Mouse (Mus musculus) thymus, postnatal 4 days (tissue): Measurements from ENCODE around the gene Gpr152.

Experiments used
- DNase-seq: peaks from one replicate; pipeline ENCODE4 v3.0.0; 2021

The Gpr152 gene

DNA sequence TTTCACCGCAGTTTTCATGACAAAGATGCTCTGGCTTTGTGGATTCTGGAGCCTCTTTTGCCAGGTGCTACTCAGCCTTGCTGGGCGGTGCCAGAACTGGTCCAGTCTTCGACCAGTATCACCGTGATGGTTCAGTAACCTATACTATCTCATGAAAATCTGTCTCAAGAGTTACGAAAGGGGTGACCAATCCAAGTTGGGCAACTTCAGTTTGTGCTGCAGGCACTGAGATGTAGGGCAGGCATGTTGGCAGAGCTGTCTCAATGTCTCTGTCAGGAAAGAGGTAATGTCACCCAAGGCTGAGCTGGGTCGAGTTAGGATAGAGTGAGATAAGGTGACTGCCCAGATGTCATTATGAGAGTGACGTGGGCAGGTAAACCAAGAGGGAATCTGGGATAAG, 40.8 kb downstream of the Gpr152 start:
- DNase-seq: no peak

DNA sequence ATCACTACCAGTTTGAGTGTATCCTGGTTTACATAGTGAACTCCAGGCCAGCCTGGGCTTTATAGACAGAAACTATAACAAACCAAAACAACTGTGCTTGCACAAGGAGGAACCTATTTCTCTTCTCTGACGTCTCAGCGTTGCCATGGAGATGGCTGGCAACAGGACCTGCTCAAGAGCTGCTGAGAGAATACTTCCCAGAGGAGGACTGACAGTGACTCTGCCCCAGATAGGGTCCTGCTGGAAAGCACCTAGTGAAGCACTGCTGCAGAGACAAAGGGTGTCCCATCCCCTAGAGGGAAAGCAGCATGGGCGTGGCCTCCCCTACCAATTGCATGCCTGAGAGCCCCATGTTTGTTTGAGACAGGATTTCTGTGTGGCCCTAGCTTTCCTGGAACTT, 42.3 kb downstream of the Gpr152 start:
- DNase-seq: peak; percentile 63

DNA sequence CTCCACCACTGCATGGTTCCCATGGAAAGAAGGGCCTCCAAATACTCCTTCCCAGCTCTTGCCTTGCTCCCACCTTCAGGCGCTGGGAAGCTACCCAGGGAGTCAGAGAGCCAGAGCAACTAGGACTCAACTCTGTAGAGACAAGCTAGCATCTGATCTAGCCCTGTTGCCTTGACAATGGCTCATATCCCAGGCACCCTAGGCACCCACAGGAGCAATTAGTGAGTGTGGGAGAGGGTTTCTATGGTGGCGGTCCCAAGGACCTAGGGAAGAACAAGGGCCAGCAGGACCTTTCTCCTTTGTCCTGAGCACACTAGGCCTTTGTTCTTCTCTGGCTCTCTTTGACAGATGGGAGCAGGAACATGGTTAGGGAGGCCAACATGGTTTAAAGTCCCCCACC, 44.1 kb downstream of the Gpr152 start:
- DNase-seq: no peak

DNA sequence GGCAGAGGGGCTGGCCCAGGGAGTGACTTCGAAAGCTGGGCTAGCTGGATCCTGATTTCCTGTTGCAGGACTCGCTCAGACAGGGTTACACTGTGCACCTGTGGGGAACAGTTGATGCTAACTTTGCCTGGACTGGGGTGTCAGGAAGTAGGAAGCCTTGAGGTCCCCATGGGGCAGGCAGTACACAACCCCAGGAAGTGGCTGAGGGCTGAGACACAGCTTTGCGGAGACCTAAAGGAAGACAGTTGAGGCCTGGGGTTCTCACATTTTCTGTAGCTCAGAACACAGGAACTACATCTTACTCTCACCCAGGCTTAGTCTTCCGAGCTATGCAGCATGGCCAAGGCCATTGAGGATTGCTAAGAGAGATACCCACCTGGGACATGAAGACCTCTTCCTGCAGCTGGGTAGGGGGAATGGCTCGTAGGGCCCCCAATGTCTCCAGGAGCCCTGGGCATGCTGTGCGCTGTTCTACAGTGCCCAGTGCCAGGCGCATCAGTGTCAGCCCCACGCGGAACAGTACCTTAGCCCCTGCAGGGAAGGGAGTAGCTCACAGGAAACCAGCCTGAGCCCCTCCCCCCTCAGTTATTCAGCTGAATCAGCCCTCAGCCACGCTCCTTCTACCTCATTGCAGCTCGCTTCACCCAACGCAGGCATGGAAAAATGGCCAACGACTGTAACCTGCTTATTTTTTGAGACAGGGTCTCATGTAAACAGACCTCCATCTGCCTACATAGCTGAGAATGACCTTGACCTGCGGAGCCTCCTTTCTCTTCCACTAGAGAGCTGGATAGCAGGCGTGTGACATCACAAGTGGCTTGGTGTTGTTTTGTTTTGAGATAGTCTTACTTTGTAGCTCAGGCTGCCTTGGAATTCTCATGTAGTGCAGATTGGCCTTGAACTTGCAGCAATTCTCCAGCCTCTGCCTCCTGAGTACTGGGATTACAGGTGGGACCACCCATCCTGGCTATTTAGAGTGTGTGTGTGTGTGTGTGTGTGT, 45.7 kb downstream of the Gpr152 start:
- peak; percentile 87 for DNase-seq

DNA sequence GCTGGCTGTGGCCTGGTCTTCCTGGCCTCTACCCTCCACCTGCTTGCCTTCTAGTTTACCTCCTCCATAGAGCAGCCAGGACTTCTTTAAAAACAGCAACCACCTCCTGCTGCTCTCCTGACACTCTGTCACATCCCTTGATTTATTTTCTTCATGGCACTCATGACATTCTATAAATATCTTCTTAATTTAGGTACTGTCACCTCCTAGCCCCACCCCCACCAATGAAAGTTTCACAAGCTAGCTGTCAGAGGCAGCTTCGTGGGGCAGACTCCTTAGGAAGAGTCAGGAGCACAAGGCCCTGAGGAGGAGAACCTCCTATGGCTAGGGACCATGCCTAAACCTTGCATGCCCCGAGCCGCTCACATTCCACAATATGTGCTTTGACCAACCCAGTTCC, 47.7 kb downstream of the Gpr152 start:
- peak; percentile 17 for DNase-seq

DNA sequence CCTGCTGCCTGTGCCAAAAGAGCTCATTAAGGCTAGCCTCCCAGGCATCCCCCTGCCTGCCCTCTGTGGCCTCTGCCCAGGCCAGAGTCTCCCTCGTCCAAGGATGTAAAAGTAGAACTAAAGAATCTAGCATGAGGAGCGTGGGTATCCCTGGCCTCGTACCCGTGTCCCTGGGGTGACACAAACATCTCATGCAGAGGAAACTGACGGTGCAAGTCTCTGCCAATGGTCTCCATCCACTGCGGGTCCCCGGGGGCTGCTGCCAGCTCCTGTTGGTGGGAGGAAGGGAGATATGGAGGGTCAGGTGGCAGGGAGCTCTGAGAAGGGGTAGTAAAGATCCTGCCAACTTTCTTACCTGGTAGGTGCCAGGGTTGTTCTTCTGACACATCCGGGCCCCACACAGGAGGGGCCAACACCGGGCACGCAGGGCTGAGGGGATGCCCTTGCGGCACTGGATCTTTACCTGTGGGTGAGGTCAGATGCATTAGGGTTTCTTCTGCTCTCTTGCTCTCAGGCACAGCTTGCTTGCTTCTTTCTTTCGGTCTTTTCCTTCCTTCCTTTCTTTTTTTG, 49.5 kb downstream of the Gpr152 start:
- peak; percentile 43 for DNase-seq

DNA sequence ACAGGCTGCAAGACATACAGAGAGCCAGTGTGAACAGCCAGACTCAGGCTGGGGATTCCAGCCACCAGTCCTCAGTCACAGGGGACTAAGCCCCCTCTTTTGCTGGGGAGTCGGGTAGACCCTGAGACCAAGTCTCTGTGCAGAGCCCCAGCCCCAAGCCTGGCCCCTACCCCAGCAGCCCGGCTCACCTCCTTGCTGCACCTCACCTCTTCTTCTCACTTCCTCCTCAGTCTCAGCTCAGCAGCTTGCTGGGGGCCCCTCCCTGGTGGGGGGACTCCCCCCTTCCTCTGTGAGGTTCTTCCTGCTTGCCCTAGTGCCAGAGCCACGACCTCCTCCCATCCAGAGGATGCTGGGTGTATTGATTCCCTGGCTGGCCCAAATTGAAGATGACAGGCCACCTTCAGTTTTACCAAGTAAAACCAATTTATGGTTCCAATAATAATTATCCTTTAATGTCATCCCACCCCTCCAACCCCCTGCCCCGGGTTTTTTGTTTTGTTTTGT, 51.3 kb downstream of the Gpr152 start, which contains the start of gene Tbc1d10c:
Gene Tbc1d10c, minus strand, starts transcription at position 454 of the 504 bp plus-strand sequence.
- DNase-seq: peak; percentile 87

DNA sequence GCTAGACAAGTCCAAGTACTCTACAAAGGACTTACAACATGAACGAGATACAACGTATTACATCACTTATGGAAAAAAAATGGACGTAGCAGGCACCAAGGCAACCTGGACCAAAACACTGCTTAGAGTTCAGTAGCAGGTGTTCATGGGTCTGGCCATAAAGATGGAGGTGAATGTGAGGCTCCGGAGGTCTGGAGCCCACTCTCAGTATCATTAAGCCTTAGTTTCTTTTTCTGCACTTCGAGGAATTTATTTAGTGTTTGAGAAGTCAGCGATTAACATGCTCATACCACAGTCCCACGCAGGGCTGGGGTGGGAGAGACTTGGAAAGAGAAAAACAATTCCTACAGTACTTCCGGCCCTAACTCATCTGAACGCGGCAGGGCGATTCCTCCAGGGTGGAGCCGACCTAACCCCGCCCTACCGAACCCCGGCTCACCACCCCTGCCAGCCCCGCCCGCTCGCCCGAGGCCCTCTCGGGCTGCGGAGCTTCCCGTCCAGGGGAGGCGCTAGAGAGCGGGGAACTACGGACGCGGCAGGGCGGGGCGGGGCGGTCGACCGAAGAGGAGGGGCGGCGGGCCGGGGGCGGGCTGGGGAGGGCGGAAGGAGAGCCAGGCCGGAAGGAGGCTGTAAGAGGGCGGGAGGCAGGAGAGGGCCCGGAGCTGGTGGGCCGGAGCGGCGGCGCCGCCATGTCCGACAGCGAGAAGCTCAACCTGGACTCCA, 52.1 kb downstream of the Gpr152 start, which contains the start of gene Ppp1ca:
Gene Ppp1ca, plus strand, starts transcription at position 538 of the 723 bp plus-strand sequence.
- DNase-seq: peak; percentile 100

DNA sequence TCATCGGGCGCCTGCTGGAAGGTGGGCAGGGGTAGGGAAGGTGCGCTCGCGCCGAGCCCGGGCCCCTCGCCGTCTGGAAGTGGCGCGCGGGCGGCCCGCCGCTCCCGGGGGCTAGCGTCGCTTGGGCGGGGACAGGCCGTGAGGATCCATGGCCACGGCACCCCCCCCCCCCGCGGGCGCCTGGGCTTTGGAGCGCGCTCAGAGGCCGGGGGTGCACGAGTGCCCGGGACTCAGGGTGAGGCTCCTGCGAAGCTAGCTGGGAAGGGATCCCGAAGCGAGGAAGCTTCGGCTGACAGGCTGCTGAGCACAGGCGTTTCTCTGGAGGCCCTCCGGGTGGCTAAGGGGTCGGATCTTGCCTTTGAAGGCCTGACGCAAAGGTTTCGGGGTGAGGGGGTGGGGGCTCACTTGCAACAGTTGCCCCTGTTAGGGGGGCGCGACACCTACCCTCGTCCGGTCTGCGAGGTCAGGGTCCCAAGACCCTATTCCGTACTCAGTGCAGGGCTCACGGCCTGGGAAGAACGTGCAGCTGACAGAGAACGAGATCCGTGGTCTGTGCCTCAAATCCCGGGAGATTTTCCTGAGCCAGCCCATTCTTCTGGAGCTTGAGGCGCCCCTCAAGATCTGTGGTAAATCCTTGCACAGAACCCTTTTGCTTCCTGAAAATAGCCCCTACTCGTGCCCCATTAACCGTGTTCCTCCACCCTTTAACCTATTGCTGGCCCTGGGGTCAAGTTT, 52.8 kb downstream of the Gpr152 start:
- no peak for DNase-seq

DNA sequence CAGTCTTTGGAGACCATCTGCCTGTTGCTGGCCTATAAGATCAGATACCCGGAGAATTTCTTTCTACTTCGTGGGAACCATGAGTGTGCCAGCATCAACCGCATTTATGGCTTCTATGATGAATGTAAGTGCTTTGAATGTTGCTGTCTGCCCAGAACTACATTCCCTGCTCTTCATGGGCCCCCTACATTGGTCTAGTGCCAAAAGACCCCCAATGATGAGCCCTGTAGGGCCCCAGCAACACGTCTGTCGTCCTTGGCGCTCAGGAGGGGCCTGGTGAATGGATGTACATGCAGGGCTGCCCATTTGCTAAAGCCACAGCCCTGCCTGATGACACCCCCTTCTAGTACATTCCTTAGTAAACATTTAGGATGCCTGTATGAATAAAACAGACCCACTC, 53.5 kb downstream of the Gpr152 start:
- DNase-seq: no peak

DNA sequence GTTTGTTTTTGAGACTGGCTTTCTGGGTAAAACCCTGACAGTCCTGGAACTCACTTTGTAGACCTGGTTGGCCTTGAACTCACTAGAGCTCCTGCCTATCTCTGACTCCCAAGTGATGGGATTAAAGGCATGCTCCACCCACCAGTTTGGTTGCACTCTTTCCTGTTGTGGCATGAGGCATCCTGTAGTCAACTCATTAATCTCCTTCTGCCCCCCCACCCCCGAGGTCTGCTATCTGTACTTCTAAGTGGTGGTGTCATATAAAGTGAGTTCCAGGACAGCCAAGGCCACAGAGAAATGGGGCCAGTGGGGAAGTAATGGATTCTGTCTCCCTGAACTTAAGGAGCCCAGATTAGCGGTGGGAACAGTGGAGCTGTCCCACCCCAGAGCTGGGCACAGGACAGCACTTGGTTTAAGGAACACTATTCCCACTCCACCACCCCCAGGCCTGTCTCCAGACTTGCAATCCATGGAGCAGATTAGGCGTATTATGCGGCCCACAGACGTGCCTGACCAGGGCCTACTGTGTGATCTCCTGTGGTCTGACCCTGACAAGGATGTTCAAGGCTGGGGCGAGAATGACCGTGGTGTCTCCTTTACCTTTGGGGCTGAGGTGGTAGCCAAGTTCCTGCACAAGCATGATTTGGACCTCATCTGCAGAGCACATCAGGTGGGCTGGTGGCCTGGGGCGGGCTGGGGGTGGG, 54.6 kb downstream of the Gpr152 start:
- no peak for DNase-seq

DNA sequence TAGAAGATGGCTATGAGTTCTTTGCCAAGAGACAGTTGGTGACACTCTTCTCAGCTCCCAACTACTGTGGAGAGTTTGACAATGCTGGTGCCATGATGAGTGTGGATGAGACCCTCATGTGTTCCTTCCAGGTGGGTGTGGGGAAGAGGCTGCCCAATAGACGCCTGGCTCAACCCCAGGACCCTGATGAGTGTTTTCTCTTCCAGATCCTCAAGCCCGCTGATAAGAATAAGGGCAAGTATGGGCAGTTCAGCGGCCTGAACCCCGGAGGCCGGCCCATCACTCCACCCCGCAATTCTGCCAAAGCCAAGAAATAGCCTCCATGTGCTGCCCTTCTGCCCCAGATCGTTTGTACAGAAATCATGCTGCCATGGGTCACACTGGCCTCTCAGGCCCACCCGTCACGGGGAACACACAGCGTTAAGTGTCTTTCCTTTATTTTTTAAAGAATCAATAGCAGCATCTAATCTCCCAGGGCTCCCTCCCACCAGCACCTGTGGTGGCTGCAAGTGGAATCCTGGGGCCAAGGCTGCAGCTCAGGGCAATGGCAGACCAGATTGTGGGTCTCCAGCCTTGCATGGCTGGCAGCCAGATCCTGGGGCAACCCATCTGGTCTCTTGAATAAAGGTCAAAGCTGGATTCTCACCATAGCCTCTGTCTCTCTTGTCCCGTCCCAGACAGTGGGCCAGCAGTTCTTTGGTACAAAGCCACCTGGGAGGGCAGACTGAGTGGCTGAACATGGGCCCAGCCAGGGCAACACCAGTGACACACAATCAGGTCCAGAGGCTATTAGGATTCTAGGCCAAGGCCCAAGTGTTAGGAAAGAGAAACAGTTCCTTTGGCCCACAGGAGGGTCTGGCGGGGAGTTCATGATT, 55.4 kb downstream of the Gpr152 start:
- no peak for DNase-seq
